Mouse (Mus musculus): ENCODE results near the gene 4833427G06Rik.

DNA sequence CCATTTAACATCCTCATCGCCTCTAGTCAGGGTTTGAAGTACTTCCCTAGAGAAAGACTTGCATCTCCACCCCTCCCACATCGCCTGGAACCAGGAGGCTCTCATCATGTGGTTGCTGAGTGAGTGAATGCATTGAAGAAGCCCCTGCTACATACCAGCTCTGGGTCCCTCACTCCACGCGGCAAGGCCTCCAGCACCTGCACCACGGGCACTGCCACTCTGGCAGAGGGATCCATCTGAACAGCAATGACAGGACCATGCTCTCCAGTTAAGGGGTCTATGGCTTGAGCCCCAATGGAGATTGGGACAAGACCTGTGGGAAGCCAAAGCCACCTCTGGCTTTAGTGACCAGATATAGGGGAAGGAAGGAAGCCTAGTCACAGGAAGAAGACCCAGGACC, 45.4 kb upstream of the 4833427G06Rik start:
- TF ChIP-seq GATA1 (IDR thresholded peaks at IDR 0.05; ENCODE audit: borderline replicate concordance, low read length), result no peak
- no peak for TF ChIP-seq FLI1 (IDR thresholded peaks at IDR 0.05; ENCODE audit: low read length)
